Mouse (Mus musculus): ENCODE measurements around the gene Ppp2r5c.

Ppp2r5c gene

DNA sequence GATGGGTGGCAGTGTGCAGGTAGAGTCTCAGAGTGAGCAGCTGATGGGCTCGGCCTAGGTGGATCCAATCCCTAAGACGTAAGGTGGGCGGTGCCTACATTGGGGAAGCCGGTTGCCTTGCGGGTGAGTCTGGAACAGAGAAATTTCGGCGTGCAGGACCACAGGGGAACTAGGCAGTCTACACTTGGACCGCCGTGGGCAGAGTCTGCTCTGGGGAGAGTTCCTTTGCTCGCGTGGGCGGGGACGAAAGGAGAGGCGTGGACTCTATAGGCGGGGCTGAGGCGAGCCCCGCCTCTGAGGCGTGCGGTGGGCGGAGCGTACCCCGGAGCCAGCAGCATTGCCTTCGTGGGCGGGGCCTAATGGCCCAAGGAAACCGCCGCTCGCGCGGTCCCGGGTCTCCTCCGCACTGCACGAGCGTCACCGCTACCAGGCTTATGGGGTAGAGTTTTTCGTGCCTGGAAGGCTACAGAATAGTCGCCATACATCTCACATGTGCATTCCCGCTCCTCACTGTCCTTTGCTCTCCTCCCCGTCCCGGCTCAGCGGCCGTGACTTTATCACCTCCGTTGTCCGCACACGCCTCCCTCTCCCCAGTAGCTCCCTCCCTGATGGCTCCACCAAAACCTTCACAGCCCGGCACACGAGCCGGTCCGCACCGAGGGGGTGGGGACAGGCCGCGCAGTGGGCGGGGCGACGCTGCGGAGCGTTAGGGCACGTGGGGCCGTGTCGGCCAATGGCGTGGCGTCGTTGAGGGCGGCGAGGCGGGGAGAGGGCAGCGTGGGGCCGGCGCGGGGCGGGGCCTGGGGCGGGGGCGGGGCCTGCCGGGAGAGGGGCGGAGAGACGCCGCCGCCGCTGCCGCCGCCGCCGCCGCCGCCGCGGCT is at the start of gene Ppp2r5c:
Gene Ppp2r5c (plus strand): TSS at position 831 of the 881 bp plus-strand sequence.
- peak; percentile 76 for DNase-seq (ENCODE audit: low read depth, low spot score)

DNA sequence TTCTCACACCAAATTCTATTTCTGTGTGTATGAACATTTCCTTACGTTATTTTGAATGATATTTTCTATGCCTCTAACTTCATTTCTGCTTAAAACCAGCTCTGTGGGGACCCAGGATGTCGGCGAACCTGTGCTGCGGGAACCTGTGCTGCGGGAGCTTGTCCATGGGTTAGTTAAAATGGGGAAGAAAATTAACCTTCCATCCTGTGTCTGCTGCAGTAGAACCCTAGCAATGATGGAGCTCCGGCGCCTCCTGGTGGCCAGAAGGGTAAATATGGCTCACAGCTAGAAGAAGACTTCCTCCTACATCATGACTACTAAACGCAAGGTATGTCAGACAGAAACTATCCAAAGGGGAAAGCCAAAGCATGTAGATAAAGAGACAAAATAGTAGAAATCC is 48.6 kb upstream of the Ppp2r5c start:
- no peak for DNase-seq (ENCODE audit: low read depth, low spot score)

DNA sequence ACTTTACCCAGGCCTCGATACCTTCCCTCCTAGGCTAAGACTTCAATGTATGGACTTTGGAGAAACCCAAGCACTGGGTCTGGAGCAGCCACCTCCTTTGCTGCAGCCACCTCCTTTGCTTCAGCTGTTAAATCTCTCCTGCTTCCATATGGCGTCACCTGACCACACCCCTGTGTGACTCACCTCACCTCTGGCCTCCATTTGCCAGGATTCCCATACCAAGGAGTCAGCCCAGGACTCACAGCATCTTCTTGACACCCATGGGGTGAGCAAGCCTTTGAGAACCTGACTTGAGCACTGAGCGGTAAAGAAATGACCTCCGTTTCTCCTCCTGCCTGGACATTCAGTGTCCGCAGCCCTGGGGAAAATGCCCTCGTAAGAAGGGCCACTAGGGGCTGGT is 47.8 kb upstream of the Ppp2r5c start:
- DNase-seq (ENCODE audit: low read depth, low spot score) = no peak

- DNase-seq (ENCODE audit: low read depth, low spot score) = no peak
Measured at GRCm38 (mm10) chr12:110400936-110401335, 46.0 kb upstream of the Ppp2r5c start.

- DNase-seq (ENCODE audit: low read depth, low spot score) = no peak
Measured at GRCm38 (mm10) chr12:110401871-110402270, 45.0 kb upstream of the Ppp2r5c start.

DNA sequence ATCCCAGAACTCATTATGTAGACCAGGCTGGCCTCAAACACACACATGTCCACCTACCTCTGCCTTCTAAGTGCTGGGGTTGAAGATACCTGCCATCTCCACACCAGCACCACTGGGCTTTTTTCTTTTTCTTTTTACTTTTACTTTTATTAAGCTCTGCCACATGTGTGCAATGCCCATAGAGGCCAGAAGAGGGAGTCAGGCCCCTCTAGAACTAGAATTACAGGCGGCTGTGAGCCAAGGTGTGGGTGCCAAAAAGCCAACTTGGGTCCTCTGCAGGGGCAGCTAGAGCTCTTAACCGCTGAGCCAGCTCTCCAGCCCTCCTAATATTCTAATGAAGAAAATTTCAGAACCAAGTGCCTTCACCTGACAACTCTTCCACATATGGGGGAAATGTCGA is 30.7 kb upstream of the Ppp2r5c start:
- no peak for DNase-seq (ENCODE audit: low read depth, low spot score)

GRCm38 (mm10) chr12:110417023-110417986 is 29.6 kb upstream of the Ppp2r5c start:
- DNase-seq (ENCODE audit: low read depth, low spot score) = no peak

GRCm38 (mm10) chr12:110417987-110418734 is 28.8 kb upstream of the Ppp2r5c start:
- DNase-seq (ENCODE audit: low read depth, low spot score) = peak; percentile 92

GRCm38 (mm10) chr12:110418735-110419350 is 28.1 kb upstream of the Ppp2r5c start:
- no peak for DNase-seq (ENCODE audit: low read depth, low spot score)

- no peak for DNase-seq (ENCODE audit: low read depth, low spot score)
Measured at GRCm38 (mm10) chr12:110419879-110420278, 27.0 kb upstream of the Ppp2r5c start.

- no peak for DNase-seq (ENCODE audit: low read depth, low spot score)
Measured at GRCm38 (mm10) chr12:110421361-110421760, 25.6 kb upstream of the Ppp2r5c start.

DNA sequence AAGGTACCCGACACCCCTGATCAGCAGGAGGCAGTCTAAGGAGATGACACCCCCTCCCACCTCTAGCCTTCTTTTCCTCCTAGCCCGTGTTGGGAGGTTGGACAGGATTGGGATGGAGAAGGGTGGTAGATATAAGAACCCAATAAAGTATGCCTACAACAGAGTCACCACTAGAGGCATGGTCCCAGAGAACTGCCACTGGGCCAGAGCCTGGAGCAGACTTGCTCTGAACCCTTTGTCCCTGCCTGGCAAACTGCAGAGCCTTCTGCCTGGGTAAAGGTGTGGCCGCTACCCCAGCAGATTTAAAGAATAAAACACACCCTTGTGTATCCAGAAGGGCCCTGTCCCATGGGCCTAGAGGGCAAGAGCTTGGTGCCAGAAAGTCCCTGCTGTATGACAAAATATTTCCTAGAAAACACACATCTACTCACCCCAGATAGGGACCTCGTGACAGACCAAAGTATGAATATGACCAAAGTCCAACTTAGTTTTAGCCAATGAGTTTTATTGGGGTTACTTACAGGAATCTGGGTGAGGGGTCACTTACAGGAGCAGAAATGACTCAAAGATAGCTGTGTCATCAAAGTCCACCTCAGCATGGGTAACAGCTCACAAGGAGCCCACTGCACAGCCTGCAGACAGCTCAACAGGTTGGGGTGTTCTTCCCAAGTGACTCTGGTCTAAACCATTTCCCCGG is 22.8 kb upstream of the Ppp2r5c start:
- no peak for DNase-seq (ENCODE audit: low read depth, low spot score)

DNA sequence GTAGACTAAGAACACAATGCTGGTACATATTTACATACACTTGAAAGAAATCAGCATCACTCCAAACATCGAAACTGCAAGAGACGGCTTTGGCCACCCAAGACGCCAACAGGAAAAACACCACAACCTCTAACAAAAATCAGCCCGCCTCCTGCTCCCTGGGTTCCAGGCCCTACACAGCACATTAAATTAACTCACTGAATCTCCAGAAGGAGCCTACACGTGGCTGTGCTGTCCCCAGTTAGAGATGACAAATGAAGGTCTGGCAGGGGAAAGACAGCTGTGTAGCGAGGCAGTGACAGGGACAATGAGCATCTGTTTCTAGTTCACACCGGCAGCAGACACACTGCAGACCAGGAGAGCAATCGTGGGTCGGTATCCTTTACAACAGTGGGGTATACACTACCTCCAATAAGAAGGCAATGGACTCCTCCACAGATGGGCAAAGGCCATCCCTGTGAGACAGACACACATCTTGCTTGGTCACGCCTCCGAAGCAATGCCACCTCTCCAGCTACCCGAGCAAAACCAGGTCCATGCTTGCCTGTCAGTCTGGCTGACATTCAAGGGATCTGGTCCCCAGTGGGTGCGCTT is 20.4 kb upstream of the Ppp2r5c start:
- no peak for DNase-seq (ENCODE audit: low read depth, low spot score)

DNA sequence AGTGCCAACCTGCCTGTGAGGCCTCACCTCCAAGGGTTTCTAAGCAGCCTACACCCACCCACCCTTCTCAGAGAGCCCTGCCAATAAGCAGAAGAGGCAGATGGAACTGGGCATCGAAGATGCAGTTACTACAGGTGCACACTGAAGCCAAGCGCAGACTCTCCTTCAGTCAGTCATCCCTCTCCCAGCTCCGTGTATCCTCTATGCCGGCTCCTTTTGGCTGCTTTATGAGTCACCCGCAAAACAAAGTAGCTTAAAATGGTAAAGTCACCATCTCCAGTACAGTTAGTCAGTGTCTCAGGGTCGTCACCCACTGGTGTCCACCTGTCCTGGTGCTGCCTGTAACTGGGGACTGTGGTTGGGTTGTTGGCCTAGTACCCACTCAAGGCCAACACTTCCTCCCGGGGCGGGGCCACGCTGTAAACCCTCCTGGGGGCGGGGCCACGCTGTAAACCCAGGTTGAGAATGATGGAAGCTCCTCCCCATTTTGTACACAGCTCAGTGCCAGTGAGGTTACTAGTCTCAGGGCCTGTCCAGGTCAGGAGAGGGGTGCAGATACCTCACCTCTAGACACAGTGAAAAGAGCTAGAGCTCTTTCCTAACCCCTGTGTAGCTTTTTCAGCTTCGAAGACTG is 17.5 kb upstream of the Ppp2r5c start:
- DNase-seq (ENCODE audit: low read depth, low spot score) = no peak

DNA sequence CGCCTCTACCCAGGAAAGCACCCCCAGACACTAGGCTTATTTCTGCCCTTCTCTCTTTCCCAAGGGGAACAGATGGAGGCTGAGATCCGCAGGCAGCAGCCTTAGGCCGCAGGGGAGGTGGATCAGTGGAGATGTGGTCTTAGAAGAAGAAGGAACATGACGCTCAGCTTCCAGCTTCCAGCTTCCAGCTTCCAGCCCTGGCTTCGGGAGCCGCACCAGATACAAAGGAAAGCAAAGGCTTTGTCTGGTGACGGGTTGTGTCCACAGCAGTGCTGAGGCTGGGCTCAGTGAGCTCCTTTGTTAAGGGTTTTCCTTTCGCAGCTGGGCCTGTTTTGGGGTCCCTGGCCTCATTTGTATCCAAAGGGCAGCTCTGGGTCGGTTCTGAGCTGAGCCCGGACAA is 16.9 kb upstream of the Ppp2r5c start:
- no peak for DNase-seq (ENCODE audit: low read depth, low spot score)

GRCm38 (mm10) chr12:110431805-110432204 is 15.1 kb upstream of the Ppp2r5c start:
- DNase-seq (ENCODE audit: low read depth, low spot score) = no peak

GRCm38 (mm10) chr12:110436638-110437366 is 10.1 kb upstream of the Ppp2r5c start:
- no peak for DNase-seq (ENCODE audit: low read depth, low spot score)

DNA sequence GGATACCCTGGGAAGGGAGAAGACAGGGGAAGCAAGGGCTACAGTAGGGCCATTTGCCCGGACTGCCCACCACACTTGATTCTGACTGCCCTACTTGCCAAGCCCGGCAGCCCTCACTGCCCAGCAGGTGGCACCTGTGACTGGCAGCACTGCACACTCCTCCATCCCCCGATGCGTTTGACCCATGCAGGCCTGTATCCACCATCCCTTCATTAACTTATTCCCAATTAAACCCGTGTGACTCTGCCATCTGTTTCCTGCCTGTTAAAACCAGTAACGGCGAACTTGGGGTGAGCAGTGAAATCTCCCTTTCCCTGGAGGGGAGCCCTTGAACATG is 9.6 kb upstream of the Ppp2r5c start:
- no peak for DNase-seq (ENCODE audit: low read depth, low spot score)

- no peak for DNase-seq (ENCODE audit: low read depth, low spot score)
Measured at GRCm38 (mm10) chr12:110438367-110438973, 8.4 kb upstream of the Ppp2r5c start.
